Mouse (Mus musculus) midbrain, embryonic 12.5 days (tissue): Measurements from ENCODE around the gene Sun2. TPM values are rescaled to one million over a fixed set of nuclear protein-coding genes. Genes with fewer than 3 reads are reported as not detected.

Experiments used
- ATAC-seq: fragments of 200-750 bp; cut with Nextera tagmentation; 2 replicates; pipeline ENCODE4 v1.8.0; 2017; ENCODE audit warnings: low read depth, moderate TSS enrichment, moderate library complexity; ENCODE audit not compliant: low FRiP score
- H3K27ac ChIP-seq: fragments of 300-500 bp; sonication (generic); replicated peaks from 2 replicates; pipeline ENCODE4 v1.5.1; 2016; ENCODE audit warnings: mild to moderate bottlenecking
- H3K27me3 ChIP-seq: fragments of 300-500 bp; sonication (generic); 2 replicates; pipeline ENCODE4 v1.6.1; 2016; ENCODE audit warnings: mild to moderate bottlenecking
- H3K36me3 ChIP-seq: fragments of 300-500 bp; sonication (generic); 2 replicates; pipeline ENCODE4 v1.6.1; 2016
- H3K4me1 ChIP-seq: fragments of 300-500 bp; sonication (generic); 2 replicates; pipeline ENCODE4 v1.6.1; 2016
- H3K4me2 ChIP-seq: fragments of 300-500 bp; sonication (generic); replicated peaks from 2 replicates; pipeline ENCODE4 v1.6.1; 2016; ENCODE audit warnings: mild to moderate bottlenecking, moderate library complexity
- H3K4me3 ChIP-seq: fragments of 300-500 bp; sonication (generic); 2 replicates; pipeline ENCODE4 v1.5.1; 2016; ENCODE audit warnings: mild to moderate bottlenecking
- H3K9ac ChIP-seq: fragments of 300-500 bp; sonication (generic); replicated peaks from 2 replicates; pipeline ENCODE4 v1.6.1; 2016; ENCODE audit warnings: mild to moderate bottlenecking, moderate library complexity
- H3K9me3 ChIP-seq: fragments of 300-500 bp; sonication (generic); 2 replicates; pipeline ENCODE4 v1.6.1; 2016; ENCODE audit warnings: mild to moderate bottlenecking
- WGBS: fragments of 180-500 bp; shearing (Covaris S2); methylation state at CpG from one replicate; pipeline ENCODE4 v1.1.7; 2016; 5-methylcytosine and 5-hydroxymethylcytosine counted together
- polyA plus RNA-seq: library from polyadenylated mRNA; unstranded; fragments of >200 nt; fragmentation: Nextera tagmentation; extraction: Ambion mirVana; gene quantifications from 2 replicates; pipeline ENCODE4 v1.2.1, GENCODE M21; 2016

Sun2 gene
- polyA plus RNA-seq, 1 experiment from 2014 or later = 8.0 TPM

- Histone ChIP-seq H3K36me3 (peaks cover 36% of the 10 kb centered on the region), H3K9ac (no peak overlapping the region), H3K4me1 (0 out of 2 replicates have a peak, but pooled peaks cover 9% of the 10 kb centered on the region), H3K9me3 (no peaks in the 10 kb centered on the region), H3K4me2 (no peak overlapping the region), H3K27ac (no peak overlapping the region), H3K4me3 (no peak overlapping the region), H3K27me3 (no peaks in the 10 kb centered on the region)
- WGBS = 90% methylated on average over 16 of the region's 16 CpGs
- no peak for ATAC-seq
These were observed 25.1 kb upstream of the Sun2 start for GRCm38 (mm10) chr15:79767327-79767961.

- Histone ChIP-seq H3K27ac (no peak overlapping the region), H3K4me1 (0 out of 2 replicates have a peak, but pooled peaks cover 9% of the 10 kb centered on the region), H3K36me3 (peaks cover 45% of the 10 kb centered on the region), H3K4me3 (no peak overlapping the region), H3K9me3 (no peaks in the 10 kb centered on the region), H3K4me2 (no peak overlapping the region), H3K27me3 (no peaks in the 10 kb centered on the region), H3K9ac (no peak overlapping the region)
- 92% methylated on average over 10 of the region's 10 CpGs for WGBS
- no peak for ATAC-seq
These were observed 24.3 kb upstream of the Sun2 start for GRCm38 (mm10) chr15:79766586-79767071.

GRCm38 (mm10) chr15:79766168-79766567 lies 23.8 kb upstream of the Sun2 start:
- Histone ChIP-seq H3K36me3 (peaks cover 46% of the 10 kb centered on the region), H3K9ac (no peak overlapping the region), H3K4me2 (no peak overlapping the region), H3K27ac (no peak overlapping the region), H3K4me3 (no peak overlapping the region), H3K27me3 (no peaks in the 10 kb centered on the region), H3K9me3 (no peaks in the 10 kb centered on the region), H3K4me1 (0 out of 2 replicates have a peak, but pooled peaks cover 9% of the 10 kb centered on the region)
- 70% methylated on average over 9 of the region's 10 CpGs for WGBS
- no peak for ATAC-seq

GRCm38 (mm10) chr15:79765361-79765760 lies 23.0 kb upstream of the Sun2 start:
- Histone ChIP-seq H3K9ac (no peak overlapping the region), H3K27me3 (no peaks in the 10 kb centered on the region), H3K27ac (no peak overlapping the region), H3K4me1 (0 out of 2 replicates have a peak, but pooled peaks cover 2% of the 10 kb centered on the region), H3K4me3 (no peak overlapping the region), H3K4me2 (no peak overlapping the region), H3K9me3 (no peaks in the 10 kb centered on the region), H3K36me3 (peaks cover 49% of the 10 kb centered on the region)
- ATAC-seq = no peak
- 80% methylated on average over 2 of the region's 2 CpGs for WGBS

DNA sequence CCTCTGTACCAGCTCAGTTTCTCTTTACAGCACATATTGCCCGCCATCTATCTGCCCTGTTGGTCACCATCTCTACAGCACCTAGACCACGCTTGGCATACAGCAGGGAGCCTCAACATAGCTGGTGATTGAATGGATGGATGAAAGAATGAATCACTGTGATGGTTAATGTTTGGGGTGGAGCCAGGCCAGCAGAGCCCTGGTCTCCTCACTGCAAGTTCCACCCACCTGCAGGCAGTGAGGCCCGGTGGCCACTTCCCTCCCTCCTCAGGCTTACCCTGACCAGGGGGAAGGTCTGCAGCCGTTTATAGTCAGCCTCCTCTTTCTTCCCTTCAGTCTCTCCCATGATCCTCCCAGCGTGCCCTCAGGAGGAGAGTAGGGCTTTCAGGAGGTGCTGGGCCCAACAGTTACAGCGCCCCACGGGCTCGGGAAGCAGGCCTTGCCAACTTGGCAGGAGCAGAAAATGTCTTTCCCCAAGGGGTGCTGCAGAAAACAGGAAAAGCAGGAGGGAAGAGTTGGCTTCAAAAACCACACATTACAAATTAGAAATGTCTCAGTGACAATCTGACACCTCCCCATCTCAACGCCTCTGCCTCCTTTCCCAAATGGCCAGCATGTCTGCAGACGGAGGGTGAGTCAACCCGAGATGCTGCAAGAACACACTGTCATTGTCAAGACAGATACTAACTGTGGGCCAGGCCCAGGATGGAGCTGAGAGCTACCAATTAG lies 22.4 kb upstream of the Sun2 start:
- no peak for ATAC-seq
- Histone ChIP-seq H3K27ac (no peak overlapping the region), H3K9me3 (no peaks in the 10 kb centered on the region), H3K4me3 (no peak overlapping the region), H3K4me1 (0 out of 2 replicates have a peak, but pooled peaks cover 2% of the 10 kb centered on the region), H3K4me2 (no peak overlapping the region), H3K36me3 (peaks cover 49% of the 10 kb centered on the region), H3K27me3 (no peaks in the 10 kb centered on the region), H3K9ac (no peak overlapping the region)
- 87% methylated on average over 11 of the region's 11 CpGs for WGBS

DNA sequence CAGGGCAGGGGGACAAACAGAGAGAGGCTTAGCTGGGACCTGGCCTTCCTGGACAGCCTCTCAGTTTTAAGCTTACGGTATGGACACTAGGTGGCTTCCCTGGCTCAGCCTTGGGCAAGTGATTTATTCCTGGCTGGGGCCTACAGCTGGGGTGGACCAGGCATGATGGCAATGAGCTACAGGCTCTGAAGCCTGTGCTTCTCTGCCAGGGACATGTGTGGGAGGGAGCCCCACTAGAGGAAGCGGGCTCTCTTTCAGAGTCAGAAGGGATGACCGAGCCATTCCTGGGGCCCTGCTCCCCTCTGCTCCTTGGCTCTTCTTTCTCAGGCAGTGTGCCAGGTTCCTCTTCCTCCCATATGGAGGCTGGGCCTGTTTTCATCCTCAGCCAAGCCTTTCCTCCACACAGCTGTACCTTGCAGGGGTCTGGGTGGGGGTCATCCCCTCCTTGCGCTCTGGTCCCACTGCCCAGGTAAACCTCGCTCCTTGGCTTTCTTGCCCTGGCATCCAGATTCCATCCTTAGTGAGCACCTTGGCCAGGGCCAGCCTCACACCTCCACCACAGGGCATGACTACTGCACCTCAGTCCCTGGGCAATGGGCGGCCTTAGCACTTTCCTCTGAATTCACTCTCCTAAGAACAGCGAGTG lies 21.4 kb upstream of the Sun2 start:
- Histone ChIP-seq H3K4me3 (no peak overlapping the region), H3K27me3 (no peaks in the 10 kb centered on the region), H3K9me3 (no peaks in the 10 kb centered on the region), H3K4me2 (no peak overlapping the region), H3K27ac (no peak overlapping the region), H3K9ac (no peak overlapping the region; the same call in 1 of the 2 replicates), H3K36me3 (peaks cover 49% of the 10 kb centered on the region), H3K4me1 (0 out of 2 replicates have a peak, but pooled peaks cover 2% of the 10 kb centered on the region)
- 93% methylated on average over 7 of the region's 7 CpGs for WGBS
- ATAC-seq = no peak

DNA sequence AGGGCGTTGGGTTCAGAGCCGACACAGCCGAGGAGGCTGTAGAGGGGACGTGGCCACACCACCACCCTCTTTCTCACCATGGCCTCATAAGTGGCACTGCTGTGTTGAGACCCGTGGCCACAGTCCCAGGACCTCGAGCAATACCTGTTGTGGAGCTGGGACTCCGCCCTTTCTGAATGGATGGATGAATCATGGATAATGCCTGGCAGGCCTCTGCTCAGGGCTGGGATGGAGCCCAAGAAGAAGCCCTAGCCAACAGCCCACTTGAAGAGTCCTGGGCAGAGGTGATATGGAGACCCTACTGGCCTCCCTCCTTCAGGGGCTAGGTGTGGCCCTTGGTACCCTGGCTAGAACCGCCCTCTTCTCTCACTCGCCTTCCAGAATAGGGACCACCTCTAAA lies 20.7 kb upstream of the Sun2 start:
- Histone ChIP-seq H3K36me3 (peaks cover 49% of the 10 kb centered on the region), H3K9ac (no peak overlapping the region), H3K4me1 (no peaks in the 10 kb centered on the region), H3K4me3 (no peak overlapping the region), H3K27me3 (no peaks in the 10 kb centered on the region), H3K4me2 (no peak overlapping the region), H3K27ac (no peak overlapping the region), H3K9me3 (no peaks in the 10 kb centered on the region)
- no peak for ATAC-seq
- 93% methylated on average over 9 of the region's 9 CpGs for WGBS

DNA sequence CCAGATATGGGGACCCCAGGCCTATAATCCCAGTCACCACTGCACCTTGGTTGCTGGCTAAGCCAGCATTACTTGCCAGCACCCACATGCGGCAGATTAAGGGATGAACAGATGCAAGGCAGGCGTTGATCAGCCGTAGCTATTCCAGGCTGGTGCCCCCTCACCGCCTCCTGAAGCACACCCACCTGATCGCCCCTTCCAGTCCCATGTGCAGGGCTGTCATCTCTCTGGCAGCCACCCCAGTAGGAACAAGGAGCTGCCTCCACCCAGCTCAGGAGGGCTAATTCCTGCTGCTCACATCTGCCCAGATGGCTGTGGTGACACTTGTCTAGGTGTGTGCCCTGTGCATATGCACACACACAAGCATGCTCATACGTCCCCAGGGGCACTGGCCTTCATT lies 18.6 kb upstream of the Sun2 start:
- WGBS = 83% methylated on average over 6 of the region's 6 CpGs
- peaks cover 49% of the 10 kb centered on the region for H3K36me3 ChIP-seq
- no peaks in the 10 kb centered on the region for H3K27me3 ChIP-seq
- no peak overlapping the region for H3K9ac ChIP-seq
- no peak overlapping the region for H3K4me3 ChIP-seq
- H3K4me2 ChIP-seq = no peak overlapping the region
- no peak for ATAC-seq
- no peak overlapping the region for H3K27ac ChIP-seq
- no peaks in the 10 kb centered on the region for H3K9me3 ChIP-seq
- peaks cover 10% of the 10 kb centered on the region for H3K4me1 ChIP-seq

GRCm38 (mm10) chr15:79757118-79757517 lies 14.8 kb upstream of the Sun2 start:
- Histone ChIP-seq H3K9ac (no peak overlapping the region), H3K4me2 (no peak overlapping the region), H3K27me3 (no peaks in the 10 kb centered on the region), H3K4me3 (no peak overlapping the region), H3K36me3 (peaks cover 15% of the 10 kb centered on the region), H3K9me3 (no peaks in the 10 kb centered on the region), H3K4me1 (peaks cover 12% of the 10 kb centered on the region), H3K27ac (peak overlapping the region; percentile 49; the same call in 1 of the 2 replicates)
- no peak for ATAC-seq
- 93% methylated on average over 3 of the region's 3 CpGs for WGBS

DNA sequence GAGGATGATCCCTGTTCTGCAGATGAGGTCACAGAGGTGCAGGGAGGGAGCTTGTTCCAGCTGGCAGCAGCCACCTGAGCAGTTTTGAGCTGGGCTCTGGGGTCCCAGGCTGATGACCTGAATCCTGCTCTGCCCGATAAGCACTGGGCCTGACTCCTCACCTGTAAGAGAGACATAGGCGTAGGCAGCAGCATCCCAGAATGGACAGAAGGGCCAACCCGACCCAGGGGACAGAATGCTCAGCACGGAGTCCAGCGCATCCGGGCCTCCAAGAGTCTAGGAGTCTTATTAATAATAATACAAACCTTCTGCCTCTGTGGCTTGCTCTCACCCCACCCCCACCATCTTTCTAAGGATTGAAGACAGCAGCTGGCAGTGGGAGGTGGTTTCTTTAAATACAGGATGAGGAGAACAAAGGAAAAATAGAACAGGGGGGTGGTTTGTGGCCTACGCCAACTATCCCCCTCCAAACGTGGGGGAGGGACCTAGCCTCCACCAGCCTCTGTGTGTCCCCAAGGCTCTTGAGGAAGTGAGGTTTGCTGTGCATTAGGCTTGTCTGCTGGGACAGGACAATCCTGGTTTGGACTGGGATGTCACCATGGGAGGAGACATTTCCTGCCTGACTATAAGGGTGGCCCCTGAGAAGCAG lies 13.8 kb upstream of the Sun2 start:
- H3K27ac ChIP-seq = peak overlapping the region; percentile 49; the same call in 1 of the 2 replicates
- 75% methylated on average over 8 of the region's 8 CpGs for WGBS
- no peak for ATAC-seq

GRCm38 (mm10) chr15:79755176-79755575 lies 12.8 kb upstream of the Sun2 start:
- H3K9me3 ChIP-seq = no peaks in the 10 kb centered on the region
- H3K27me3 ChIP-seq = no peaks in the 10 kb centered on the region
- WGBS = 87% methylated on average over 4 of the region's 4 CpGs

More for the DNA sequence above, 13.8 kb upstream of the Sun2 start:
- Histone ChIP-seq H3K9me3 (no peaks in the 10 kb centered on the region), H3K27me3 (no peaks in the 10 kb centered on the region), H3K4me2 (no peak overlapping the region), H3K4me1 (peaks cover 12% of the 10 kb centered on the region), H3K4me3 (no peak overlapping the region), H3K9ac (no peak overlapping the region), H3K36me3 (peaks cover 6% of the 10 kb centered on the region; the same call in 1 of the 2 replicates)

More at GRCm38 (mm10) chr15:79755176-79755575, 12.8 kb upstream of the Sun2 start:
- Histone ChIP-seq H3K4me2 (no peak overlapping the region), H3K4me3 (no peak overlapping the region), H3K36me3 (no peaks in the 10 kb centered on the region), H3K4me1 (peaks cover 12% of the 10 kb centered on the region), H3K27ac (no peak overlapping the region), H3K9ac (no peak overlapping the region)
- ATAC-seq = no peak
